Mouse (Mus musculus): ENCODE measurements around the gene Spef1. TPM values are rescaled to one million over a fixed set of nuclear protein-coding genes. Genes with fewer than 3 reads are reported as not detected.

Gene Spef1
- total RNA-seq, 2 experiments from 2014 or later: 9.7 to 10.8 TPM

DNA sequence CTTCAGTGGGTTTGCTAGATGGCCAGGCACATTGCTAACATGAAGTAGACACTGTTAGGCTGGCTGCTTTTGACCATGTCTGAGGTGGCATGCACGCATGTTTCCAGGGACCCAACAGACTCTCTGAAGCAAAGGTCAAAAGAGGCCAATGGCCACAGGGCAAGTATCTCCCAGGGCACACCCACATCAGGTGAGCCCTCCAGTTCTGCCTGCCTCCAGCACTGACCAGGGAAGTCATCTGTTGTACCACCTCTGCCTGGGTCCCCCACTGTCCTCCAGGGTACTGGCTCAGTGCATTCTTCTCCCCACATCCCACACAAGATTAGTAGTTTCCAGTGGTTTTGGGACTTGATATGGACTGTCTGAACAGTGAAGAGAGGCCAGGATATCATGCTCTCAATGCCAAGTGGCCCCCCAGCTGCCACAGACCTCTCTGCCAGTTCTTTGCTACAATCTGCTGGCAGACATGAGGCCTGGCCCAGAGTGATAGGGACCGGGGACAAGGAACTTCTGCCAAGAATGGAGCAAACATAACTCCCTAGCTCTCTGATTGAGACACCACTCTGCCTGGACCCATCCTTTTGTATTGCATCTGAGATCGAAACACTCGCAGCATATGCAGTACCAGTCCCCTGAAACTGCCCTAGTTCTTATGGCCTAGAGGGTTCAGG is 22.2 kb upstream of the Spef1 start:
- intact Hi-C loops (cut with DNase I): no loop called here

DNA sequence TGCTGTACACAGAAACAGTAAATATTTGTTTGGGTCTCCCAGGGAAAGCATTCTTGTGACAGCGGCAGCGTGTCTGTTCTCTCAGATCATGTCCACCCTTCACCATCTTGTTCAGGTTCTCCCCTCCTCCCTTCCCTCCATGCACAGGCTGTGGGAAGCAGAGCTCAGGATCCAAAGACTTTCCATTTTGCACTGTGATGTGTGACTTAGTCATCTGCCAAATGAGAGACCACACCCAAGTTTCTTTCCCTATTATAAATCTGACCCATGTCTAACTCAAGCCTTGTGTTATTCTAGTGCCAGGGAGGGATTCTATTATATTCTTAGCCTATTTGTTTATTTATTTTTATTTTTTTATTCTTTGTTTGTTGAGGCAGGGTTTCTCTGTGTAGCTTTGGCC is 21.3 kb upstream of the Spef1 start:
- no peak for DNase-seq (ENCODE audit: low spot score in 2 of 2)
- intact Hi-C loops (cut with DNase I): no loop called here

More for the DNA sequence above, 22.2 kb upstream of the Spef1 start:
- no peak for DNase-seq (ENCODE audit: low spot score in 2 of 2)

DNA sequence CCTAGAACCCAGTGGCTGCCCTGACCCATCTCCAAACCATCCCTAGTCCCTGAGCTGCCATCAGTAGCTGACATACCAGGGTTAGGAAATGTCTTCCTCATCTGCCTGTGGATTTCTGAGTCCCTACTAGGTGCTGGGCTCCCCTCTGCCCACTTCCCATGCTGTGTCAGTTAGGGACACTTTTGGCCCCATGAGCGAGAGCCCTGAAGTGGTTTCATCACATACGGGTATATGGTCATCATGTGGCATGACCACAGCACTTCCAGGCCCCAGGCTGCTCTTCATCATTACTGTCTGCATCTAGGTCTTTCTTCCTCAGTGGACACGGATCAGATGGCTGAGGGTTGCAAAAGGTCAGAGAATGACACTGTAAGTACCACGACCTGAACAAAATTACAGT is 19.7 kb upstream of the Spef1 start, which contains the start of gene Ap5s1:
TSS of gene Ap5s1 (plus strand) at position 301 of the 400 bp plus-strand sequence.
- intact Hi-C loops (cut with DNase I): no loop called here
- no peak for DNase-seq (ENCODE audit: low spot score in 2 of 2)

DNA sequence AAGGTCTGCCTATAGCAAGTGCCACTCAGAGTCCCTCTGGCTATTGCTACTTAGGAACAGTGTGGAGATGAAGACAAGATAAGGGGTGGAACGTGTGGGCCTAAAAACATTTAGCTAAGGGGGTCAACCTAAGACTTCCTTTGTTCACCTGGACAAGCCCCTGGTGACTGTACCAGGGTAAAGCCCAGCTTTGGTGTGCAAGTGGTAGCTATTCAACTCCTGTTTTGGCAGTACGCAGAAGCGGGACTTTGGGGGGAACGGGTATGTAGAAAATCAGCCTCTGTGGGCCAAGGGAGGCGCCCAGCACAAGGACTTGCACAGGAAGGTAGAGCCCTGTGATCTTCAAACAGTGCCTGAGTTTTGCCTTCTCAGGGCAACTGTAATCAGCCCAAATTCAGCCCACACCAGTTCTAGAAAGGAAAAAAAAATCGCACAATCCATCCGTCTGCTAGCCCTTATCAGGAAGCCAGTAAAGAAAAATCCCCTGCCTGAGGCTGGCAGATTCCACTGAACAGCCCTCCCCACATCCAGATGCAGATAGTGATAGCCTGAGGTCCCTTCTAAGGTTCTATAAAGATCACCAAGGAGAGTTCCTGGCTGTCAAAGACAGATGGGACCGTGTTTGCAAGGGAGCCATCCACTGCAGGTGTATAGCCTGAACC is 18.6 kb upstream of the Spef1 start:
- intact Hi-C loops (cut with DNase I): no loop called here

DNA sequence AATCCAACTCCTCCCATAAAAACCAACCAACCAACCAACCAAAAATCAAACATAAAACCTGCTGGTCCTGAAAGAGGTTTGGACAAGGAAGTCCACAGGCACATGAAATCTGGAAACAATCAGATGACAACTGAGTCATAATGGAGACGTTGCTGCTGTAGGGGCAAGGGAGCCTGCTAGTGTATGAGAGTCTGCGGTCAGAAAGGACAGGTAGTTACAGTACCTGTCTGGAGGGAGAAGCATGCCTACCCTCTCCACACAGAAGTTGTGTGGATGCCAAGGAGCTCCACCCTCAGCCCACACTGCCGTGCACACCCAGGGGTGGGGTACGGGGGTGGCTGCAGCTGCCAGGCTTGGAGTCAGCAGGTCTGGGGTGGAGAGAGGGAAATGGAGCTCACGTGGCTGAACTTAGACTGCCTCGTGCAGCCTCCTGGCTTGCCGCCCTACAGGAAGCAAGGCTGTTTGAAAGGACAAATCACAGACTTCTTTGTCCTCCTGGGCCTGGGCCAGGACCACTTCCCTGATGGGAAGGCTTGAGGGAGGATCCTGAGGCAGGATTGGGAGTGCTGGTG is 17.4 kb upstream of the Spef1 start:
- intact Hi-C loops (cut with DNase I): no loop called here
- peak; percentile 82 to 87 for DNase-seq (ENCODE audit: low spot score in 2 of 2)

More for the DNA sequence above, 18.6 kb upstream of the Spef1 start:
- no peak for DNase-seq (ENCODE audit: low spot score in 2 of 2)

DNA sequence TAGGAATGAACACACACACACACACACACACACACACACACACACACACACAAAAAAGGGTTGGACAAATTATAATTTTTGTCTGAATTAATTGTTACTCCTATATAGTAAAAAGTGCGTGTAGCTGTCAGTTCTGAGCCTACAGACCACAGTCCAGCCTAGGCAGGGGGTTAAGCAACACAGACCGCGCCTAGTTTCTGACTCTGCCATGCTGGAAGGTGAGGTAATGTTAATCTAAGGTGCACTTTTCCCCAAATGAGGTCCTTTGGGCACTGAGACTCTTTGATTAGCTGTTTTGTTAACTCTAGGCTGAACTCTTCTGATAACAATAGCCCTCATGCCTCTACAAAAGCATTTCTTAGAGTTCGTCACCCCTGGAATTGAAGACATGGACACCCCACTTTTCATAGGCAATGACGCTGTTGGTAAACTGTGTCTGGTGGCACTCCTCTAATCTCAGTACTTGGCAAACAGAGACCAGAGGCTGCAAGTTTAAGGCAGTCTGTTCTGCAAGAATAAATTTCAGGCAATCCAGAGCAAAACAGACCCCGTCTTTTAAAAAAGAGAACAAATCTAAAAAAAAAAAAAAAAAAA is 16.8 kb upstream of the Spef1 start:
- no peak for DNase-seq (ENCODE audit: low spot score in 2 of 2)
- intact Hi-C loops (cut with DNase I): no loop called here

DNA sequence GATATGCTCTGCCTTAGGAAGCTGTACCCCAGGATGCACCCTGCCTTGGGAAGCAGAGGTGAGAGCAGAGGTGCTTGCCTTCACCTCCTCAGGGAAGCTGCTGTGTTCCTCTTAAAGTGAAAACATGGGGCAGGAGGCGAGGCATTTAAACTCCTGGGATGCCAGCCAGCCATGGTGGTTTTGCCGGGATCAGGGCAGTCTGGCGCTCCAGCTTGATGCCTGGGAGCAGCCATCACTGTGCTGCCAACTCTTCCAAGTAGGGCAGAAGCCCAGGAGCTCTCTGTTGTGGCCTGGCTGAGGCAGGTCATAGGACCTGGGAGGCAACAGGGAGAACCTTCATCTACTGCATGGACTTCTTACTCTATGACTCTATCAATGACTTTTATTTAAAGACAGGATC is 14.2 kb upstream of the Spef1 start:
- DNase-seq (ENCODE audit: low spot score in 2 of 2): no peak
- intact Hi-C loops (cut with DNase I): no loop called here

DNA sequence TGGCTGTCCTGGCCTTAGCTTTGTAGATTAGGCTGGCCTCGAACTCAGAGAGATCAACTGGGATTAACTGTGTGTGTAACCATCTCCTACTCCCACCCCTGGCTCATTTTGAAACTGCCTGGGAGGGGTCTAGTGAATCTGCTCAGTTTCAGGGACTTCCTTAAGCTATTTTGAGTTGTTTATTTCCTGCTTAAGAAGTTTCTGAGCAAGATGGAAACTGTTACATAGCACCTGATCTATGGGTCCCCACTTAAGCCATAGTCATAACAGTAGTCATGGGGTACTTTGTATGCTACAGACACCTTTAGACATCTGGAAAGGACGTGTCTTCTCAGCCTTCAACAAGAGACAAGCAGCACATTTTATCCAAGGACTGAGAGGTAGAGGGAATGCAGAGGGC is 13.6 kb upstream of the Spef1 start:
- intact Hi-C loops (cut with DNase I): no loop called here
- no peak for DNase-seq (ENCODE audit: low spot score in 2 of 2)

DNA sequence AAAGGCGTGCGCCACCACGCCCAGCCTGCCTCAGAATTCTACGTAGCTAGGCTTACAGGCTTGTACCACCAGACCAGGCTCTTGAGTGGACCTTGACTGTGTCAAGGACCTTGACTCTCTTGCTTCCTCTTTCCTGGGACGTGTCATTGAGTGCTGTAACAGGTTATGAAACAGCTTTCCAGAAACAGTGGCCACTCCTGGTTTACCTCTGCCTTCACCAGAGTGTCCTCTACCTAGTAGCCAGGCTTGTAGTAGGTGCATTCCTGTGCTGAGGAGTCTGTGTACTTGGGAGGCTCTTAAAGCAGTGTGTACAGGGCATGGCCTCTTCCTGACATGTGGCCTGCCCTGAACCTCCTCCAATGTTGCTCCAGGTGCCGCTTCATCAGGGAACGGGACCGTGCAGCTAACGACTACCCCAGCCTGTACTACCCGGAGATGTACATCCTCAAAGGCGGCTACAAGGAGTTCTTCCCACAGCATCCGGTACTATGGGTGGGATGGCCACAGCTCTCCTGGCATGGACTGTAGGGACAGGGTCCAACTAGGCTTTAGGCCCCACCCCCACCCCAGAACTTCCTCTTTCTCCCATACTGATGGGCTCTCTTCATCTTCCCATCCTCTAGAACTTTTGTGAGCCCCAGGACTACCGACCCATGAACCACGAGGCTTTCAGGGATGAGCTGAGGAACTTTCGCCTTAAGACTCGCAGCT is 9.7 kb upstream of the Spef1 start:
- no peak for DNase-seq (ENCODE audit: low spot score in 2 of 2)
- intact Hi-C loops (cut with DNase I): no loop called here

DNA sequence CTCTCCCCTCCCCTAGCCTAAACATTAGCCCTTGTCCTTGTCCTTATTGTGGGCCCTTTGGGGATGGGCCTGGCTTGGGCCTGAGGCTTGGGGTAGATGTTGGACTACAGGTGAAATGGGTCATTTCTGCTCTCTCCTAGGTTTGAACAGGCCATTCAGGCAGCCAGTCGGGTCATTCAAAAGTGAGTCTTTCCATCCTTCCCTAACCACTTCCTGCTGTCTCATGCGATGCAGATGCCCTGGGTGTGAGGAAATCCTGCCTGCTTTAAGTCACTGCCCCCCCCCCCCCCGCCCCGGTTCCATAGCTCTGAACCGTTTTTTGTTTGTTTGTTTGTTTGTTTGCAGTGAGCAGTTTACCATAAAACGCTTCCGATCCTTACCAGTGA is 3.9 kb upstream of the Spef1 start:
- intact Hi-C loops (cut with DNase I): no loop called here
- DNase-seq (ENCODE audit: low spot score in 2 of 2): no peak

DNA sequence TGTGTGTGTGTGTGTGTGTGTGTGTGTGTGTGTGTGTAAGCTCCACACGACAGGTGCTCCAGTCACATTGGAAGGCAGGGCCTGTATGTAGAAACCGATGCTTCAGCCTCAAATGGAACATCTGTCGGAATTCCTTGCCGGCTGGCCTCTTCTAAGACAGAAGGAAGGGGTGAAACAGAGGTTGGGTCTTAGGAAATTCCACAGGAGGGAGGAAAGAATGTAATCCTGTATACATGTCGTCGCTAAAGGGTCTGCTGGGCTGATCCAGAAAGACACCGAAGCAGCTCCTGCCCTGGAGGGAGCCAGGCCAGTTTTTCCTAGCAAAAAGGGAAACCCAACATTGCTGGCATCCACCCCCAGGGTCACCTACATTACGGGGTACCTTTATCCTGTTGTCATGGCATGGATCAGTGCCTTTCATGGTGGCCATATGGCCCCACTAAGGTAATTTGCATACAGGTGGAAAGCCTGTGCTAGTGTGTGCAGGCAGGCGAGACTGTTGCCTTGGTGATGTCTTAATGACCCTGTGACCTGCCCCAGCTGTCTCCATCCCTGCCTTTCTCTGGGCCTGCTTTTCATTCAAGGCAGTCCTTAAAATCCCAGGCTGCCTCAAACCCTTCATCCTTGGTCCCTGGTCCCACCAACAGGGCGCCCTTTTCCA is 3.4 kb upstream of the Spef1 start:
- intact Hi-C loops (cut with DNase I): no loop called here
- no peak for DNase-seq (ENCODE audit: low spot score in 2 of 2)

DNA sequence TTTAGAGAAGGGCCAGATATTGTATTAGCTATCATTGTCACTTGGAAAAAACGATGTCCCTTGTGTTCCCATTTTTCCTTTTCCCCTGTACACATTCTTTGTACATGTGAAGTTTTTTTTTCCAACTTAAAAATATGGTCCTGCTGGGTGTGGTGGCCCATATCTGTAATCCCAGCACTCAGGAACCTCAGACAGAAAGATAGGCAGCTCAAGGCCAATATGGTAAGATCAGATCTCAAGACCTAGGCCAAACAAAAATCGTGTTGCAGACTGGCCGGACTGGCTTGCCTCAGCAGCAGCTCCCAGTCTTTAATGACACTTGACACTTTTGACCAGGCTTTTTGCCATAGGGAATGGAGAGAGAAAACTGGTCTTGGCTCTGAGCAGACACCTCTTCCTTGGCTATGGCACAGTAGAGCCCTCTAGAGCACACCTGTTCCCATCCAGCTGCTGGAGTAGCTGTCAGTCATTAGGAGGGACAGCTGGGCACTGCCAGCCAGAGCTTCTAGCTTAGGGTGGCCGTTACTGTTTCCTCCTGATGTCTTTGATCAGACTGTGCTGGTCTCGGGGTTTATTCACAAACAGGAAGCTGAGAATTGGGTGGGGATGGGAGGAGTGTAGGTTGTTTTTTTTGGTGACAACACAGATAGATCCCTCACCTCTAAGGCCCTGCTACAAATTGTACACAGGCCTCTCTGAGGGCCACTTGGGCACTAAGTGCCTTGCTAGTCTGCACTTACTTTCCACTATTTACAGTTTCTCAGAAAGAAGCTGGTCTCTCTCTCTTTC is 2.6 kb upstream of the Spef1 start:
- intact Hi-C loops (cut with DNase I): no loop called here

DNA sequence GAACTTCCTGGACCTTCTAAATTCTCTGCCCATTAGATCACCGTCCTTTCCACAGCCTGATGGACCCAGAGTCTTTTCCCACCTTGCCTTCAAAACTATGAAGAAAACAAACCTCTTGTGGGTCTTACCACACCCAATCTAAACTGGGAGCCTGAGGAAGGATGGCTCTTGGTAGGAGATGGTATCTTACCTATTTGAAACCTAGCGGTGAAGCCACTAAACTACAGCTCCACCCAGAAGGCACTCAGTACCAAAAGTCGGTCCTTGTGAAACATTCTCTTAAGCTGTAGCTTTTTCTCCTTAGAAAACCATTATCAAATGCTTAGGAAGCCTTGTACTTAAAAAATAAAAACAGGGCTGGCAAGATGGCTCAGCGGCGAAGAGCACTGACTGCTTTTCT is 1.2 kb upstream of the Spef1 start:
- intact Hi-C loops (cut with DNase I): no loop called here
- DNase-seq (ENCODE audit: low spot score in 2 of 2): no peak

More for the DNA sequence above, 2.6 kb upstream of the Spef1 start:
- DNase-seq (ENCODE audit: low spot score in 2 of 2): no peak

DNA sequence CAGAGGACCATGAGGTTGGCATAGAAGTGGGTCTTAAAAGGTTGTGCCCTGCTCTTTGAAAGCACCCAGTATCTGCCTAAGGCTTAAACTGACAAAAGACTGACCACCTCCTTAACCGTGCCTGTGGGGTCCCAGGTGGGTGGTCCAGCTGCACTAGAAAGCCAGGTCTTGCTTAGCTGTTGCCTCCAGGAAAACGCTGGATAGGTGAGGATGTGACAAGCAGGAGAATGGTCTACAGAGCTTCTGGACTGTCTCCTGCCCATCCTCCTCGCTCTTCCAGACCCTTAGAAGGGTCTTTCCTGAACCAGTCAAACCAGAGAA is 480 bp upstream of the Spef1 start:
- intact Hi-C loops (cut with DNase I): no loop called here
- no peak for DNase-seq (ENCODE audit: low spot score in 2 of 2)

DNA sequence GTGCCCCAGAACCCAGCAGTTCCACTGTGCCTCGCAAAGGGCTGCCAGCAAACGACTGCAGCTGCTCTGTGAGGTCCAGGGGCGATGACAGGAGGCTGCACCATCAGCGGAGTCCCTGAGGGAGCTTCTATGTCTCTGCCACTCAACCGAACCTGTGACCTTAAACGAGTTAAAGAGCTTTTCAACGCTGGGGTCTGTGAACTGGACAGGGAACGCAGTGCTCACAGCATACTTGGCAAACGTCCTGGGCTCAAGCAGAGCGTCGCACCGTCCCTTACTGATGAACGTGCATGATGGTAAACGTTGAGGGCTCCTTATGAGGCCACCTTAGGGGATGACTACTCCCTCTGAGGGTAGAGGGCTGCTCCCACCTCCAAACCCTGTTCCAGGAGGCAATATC is 739 bp downstream of the Spef1 start:
- DNase-seq (ENCODE audit: low spot score in 2 of 2): no peak
- intact Hi-C loops (cut with DNase I): no loop called here

DNA sequence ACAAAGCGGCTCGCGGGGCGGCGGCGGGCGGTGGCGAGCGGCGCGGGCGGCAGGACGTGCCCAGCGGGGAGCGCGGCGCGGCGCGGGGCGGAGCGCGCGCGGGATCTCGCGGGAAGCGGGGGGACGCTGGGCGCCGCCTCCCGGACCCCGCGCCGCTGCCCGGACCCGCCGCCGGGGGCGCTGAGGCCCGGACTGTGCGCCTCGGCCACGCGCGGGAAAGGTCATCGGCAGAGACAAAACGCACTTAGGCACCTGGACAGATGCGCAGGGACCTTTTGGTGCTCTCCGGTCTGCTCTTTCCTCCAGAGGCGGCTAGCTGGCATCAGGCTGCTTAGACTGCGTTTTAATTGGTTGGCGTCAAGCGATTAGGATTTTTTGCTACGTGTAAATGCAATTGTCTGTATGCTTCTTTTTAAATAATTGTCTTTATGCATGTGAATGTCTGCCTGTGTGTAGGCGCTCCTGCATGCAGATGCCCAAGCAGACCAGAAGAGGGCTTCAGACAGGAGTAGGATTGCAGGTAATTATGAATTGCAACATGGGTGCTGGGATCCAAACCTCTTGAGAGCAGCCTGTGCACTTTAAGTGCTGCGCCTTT is 7.0 kb downstream of the Spef1 start, which contains the start of gene Cenpb:
TSS of gene Cenpb (minus strand) at position 78 of the 598 bp plus-strand sequence.
- intact Hi-C loops (cut with DNase I): loop anchor here (2.0 to 5.0 kb wide), 2 partner anchors 31 to 82 kb away; partner anchors contain the start of gene Pank2
- DNase-seq (ENCODE audit: low spot score in 2 of 2): peak; percentile 85 to 87

DNA sequence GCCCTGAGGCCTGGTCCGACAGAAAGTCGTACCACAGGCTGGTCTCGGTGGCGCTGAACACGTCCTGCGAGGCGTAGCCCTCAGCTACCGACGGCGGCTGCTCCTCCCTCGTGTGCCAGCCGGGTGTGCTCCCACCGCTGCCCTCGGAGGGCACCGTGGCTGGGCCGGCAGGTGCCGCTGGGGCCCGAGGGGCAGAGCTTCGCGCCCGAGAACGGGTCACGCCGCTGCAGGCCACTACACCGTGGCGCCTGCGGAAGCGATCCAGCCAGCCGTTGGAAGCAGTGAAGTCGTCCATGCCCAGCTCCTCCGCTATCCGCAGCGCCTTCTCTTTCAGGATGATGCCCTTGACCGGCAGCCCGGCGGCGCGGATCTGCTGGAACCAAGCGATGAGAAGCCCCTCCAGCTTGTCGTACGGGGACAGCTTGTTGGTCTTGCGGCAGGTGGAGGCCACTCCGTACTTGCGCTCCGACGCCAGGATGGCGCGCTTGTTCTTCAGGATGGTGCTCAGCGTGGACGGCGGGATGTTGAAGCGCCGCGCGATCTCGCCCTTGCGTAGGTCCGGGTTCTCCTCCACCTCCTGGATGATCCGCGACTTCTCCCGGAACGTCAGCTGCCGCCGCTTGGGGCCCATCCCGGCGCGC is 7.7 kb downstream of the Spef1 start:
- intact Hi-C loops (cut with DNase I): loop anchor here (5.0 kb wide), 1 partner anchor 83 kb away; the partner anchor contains the start of gene Pank2
- peak; percentile 65 to 69 for DNase-seq (ENCODE audit: low spot score in 2 of 2)

DNA sequence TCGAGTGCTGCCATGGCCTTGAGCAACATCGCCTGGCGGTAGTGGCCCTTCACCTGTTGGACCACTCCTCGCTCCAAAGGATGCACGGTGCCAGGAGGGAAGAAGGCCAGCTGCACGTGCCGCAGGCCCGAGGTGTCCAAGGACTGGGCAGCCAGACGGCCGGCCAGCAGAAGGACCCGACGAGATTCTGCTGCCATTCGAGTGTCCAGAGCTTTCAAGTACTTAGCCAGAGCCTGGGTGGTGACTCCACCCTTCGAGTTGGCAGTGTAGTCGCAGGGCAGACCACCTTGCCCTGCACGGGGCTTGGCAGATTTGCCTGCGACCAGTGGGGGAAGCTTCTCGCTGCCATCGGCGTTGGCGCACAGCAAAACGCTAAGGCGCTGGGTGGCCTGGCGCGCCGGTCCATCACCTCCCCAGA is 8.2 kb downstream of the Spef1 start:
- no peak for DNase-seq (ENCODE audit: low spot score in 2 of 2)
- intact Hi-C loops (cut with DNase I): loop anchor here (5.0 kb wide), 1 partner anchor 83 kb away; the partner anchor contains the start of gene Pank2

Measured in left cerebral cortex, postnatal 36 days (tissue).